Mouse (Mus musculus): Measurements from ENCODE around the gene Syt12. TPM values are rescaled to one million over a fixed set of nuclear protein-coding genes. Genes with fewer than 3 reads are reported as not detected.

The Syt12 gene
- total and polyA plus RNA-seq, 2 experiments from 2014 or later, result 9.0 to 54.5 TPM

DNA sequence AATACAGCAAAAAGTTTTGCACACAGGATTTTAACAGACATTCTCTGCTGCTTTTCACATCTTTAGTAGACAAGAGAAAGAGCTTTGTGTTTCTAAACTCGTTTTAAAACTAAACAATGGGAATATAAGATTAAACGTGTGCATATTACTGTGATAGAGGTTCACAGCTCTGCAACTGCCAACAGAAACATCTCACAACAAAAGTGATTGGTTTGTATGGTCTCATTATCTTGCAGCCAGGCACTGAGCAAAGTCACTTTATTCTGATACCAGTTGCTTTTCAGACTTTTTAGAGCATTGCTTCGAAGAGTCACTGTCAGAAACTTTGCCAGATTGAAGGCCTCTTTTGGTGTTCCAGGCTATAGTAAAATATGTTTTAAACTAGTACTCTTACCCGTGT is 78.3 kb downstream of the Syt12 start:
- no peak for ATAC-seq
- H3K27ac ChIP-seq, result no peak overlapping the region
- H3K4me1 ChIP-seq (ENCODE audit: insufficient read depth, low read length), result no peaks in the 10 kb centered on the region; the same call in 1 of the 2 replicates
- H3K27me3 ChIP-seq (ENCODE audit: insufficient read depth, low read length), result no peaks in the 10 kb centered on the region
- DNase-seq (ENCODE audit: low spot score), result no peak
- no peak for TF ChIP-seq CTCF (IDR thresholded peaks at IDR 0.05; ENCODE audit: low read depth)
- H3K9me3 ChIP-seq (ENCODE audit: low read length), result no peaks in the 10 kb centered on the region
- H3K4me3 ChIP-seq (ENCODE audit: low read length), result no peak overlapping the region
- WGBS, result 78% methylated on average over 4 of the region's 4 CpGs
- no peak overlapping the region; the same call in 1 of the 2 replicates for H3K9ac ChIP-seq (replicated peaks; ENCODE audit: low read length)
- no peaks in the 10 kb centered on the region for H3K36me3 ChIP-seq (ENCODE audit: insufficient read depth, low read length)
- peak overlapping the region; percentile 76; the same call in 1 of the 2 replicates for H3K4me2 ChIP-seq (ENCODE audit: low read depth, low read length)

DNA sequence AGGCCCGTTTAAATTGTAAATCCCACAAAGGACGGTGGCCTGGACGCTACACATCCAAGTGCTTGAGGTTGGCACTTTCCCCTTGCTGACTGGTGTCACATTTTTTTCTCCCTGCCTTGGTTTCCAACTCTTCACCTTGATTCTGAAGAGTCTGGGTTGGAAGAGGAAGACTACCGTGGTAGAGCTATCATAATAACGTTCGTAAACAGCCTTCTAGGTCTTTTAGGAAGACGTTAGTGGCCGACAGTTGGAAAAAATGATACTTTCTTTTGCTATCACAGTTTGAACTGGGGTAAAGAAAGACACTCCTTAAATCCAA is 78.7 kb downstream of the Syt12 start:
- Histone ChIP-seq H3K9me3 (ENCODE audit: low read length) (no peaks in the 10 kb centered on the region), H3K9ac (replicated peaks; ENCODE audit: low read length) (peak overlapping the region; percentile 76), H3K4me2 (ENCODE audit: low read depth, low read length) (peak overlapping the region; percentile 76), H3K4me1 (ENCODE audit: insufficient read depth, low read length) (no peaks in the 10 kb centered on the region; the same call in 1 of the 2 replicates), H3K4me3 (ENCODE audit: low read length) (peak overlapping the region; percentile 100), H3K36me3 (ENCODE audit: insufficient read depth, low read length) (no peaks in the 10 kb centered on the region), H3K27me3 (ENCODE audit: insufficient read depth, low read length) (no peaks in the 10 kb centered on the region), H3K27ac (peak overlapping the region; percentile 92; the same call in 1 of the 2 replicates)
- WGBS, result 30% methylated on average over 8 of the region's 8 CpGs
- ATAC-seq (no peak), DNase-seq (ENCODE audit: low spot score) (no peak)
- no peak for TF ChIP-seq CTCF (IDR thresholded peaks at IDR 0.05; ENCODE audit: low read depth)

DNA sequence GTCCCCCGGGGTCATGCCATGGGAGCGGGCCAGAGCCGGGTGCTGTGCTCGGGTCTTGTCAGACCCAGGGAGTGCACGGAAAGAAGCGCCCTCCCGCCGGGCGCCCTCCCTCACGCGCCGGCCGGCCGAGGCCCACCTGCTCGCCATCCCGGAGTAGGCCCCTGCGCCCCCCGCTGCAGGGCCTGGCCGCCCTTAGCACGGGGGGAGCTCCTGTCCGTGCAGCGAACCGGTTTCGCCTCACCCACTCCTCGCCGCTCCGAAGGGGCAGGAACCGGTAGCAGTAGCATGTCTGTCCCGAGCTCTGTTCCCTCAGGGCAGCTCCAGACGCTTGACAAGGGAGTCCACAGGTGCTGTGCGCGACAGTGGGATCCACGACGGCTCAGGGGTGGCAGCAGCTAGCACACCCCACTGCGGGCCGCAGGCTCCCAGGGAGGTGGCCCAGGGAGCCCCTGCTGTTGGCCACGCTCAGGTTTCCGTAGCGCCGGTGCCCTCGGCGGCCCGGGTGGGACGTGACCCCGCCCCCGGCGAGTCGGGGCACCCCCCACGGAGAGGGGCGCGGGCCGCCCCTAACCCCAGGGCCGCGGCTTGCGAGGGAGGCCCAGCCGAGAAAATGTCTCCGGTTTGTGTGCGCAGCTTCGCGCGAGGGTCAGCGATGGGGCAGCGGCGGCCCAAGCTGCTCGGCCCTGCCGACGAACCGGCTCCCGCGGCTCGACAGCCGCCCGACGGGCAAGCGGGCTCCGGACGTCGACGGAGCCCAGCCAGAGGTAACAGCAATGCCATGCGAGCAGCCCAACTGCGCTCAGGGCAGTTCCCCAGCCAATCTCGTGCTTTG is 79.2 kb downstream of the Syt12 start, which contains the start of gene Kdm2a:
Gene Kdm2a (minus strand): TSS at position 488 of the 832 bp plus-strand sequence.
- no peak for TF ChIP-seq CTCF (IDR thresholded peaks at IDR 0.05; ENCODE audit: low read depth)
- H3K27ac ChIP-seq, result peak within 1 kb of the TSS; percentile 92
- H3K36me3 ChIP-seq (ENCODE audit: insufficient read depth, low read length), result no peaks in the 10 kb centered on the region
- no peaks in the 10 kb centered on the region; the same call in 1 of the 2 replicates for H3K4me1 ChIP-seq (ENCODE audit: insufficient read depth, low read length)
- ATAC-seq (peak; percentile 41; the same call in 1 of the 2 replicates), DNase-seq (ENCODE audit: low spot score) (peak; percentile 52)
- no peaks in the 10 kb centered on the region for H3K9me3 ChIP-seq (ENCODE audit: low read length)
- H3K9ac ChIP-seq (replicated peaks; ENCODE audit: low read length), result peak within 1 kb of the TSS; percentile 76
- peak within 1 kb of the TSS; percentile 100 for H3K4me3 ChIP-seq (ENCODE audit: low read length)
- H3K4me2 ChIP-seq (ENCODE audit: low read depth, low read length), result peak within 1 kb of the TSS; percentile 76
- no peaks in the 10 kb centered on the region for H3K27me3 ChIP-seq (ENCODE audit: insufficient read depth, low read length)
- WGBS, result under 1% methylated on average over 77 of the region's 82 CpGs

DNA sequence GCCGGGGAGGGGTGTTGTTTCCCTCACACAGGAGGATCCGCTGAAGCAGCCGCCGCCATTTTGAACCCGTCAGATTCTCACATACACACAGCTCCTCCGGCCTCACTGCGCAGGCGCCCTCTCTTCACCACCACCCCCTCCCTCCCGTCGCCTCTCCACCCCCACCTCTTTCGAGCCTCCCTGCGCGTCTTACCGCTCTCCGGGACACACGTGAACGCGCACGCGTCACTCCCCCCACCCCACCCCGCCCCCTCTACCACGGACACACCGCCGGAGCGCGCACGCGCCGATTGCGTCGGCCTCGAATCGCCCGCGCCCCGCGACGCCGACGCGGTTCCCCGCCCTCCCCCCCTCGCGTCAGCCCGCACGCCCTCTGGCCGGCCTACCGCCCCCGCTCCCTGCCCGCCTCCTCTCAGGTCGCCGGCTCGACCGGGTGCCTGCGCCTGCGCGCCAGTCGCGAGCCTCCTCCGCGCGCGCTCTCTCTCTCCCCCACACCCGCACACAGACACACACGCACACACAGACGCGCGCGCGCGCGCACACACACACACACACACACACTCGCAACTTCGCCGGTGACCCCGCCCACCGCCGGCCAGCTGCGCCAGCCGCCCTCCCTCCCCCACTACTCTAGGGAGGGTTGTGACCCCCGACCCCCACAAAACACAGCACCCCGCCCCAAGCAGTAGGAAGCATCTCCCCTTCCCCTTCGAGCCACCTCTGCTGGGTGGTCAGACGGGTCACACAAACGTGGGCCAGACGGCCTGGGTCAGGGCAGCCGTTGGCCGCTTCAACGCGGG is 80.0 kb downstream of the Syt12 start:
- no peak for TF ChIP-seq CTCF (IDR thresholded peaks at IDR 0.05; ENCODE audit: low read depth)
- peak overlapping the region; percentile 99 for H3K9ac ChIP-seq (replicated peaks; ENCODE audit: low read length)
- H3K27ac ChIP-seq, result peak overlapping the region; percentile 94
- H3K4me3 ChIP-seq (ENCODE audit: low read length), result peak overlapping the region; percentile 100
- peak; percentile 96 for ATAC-seq
- no peaks in the 10 kb centered on the region for H3K27me3 ChIP-seq (ENCODE audit: insufficient read depth, low read length)
- 2% methylated on average over 48 of the region's 90 CpGs for whole genome bisulfite sequencing
- DNase-seq (ENCODE audit: low spot score), result peak; percentile 99
- no peaks in the 10 kb centered on the region for H3K36me3 ChIP-seq (ENCODE audit: insufficient read depth, low read length)
- H3K9me3 ChIP-seq (ENCODE audit: low read length), result no peaks in the 10 kb centered on the region
- peak overlapping the region; percentile 80 for H3K4me2 ChIP-seq (ENCODE audit: low read depth, low read length)
- no peaks in the 10 kb centered on the region; the same call in 1 of the 2 replicates for H3K4me1 ChIP-seq (ENCODE audit: insufficient read depth, low read length)

DNA sequence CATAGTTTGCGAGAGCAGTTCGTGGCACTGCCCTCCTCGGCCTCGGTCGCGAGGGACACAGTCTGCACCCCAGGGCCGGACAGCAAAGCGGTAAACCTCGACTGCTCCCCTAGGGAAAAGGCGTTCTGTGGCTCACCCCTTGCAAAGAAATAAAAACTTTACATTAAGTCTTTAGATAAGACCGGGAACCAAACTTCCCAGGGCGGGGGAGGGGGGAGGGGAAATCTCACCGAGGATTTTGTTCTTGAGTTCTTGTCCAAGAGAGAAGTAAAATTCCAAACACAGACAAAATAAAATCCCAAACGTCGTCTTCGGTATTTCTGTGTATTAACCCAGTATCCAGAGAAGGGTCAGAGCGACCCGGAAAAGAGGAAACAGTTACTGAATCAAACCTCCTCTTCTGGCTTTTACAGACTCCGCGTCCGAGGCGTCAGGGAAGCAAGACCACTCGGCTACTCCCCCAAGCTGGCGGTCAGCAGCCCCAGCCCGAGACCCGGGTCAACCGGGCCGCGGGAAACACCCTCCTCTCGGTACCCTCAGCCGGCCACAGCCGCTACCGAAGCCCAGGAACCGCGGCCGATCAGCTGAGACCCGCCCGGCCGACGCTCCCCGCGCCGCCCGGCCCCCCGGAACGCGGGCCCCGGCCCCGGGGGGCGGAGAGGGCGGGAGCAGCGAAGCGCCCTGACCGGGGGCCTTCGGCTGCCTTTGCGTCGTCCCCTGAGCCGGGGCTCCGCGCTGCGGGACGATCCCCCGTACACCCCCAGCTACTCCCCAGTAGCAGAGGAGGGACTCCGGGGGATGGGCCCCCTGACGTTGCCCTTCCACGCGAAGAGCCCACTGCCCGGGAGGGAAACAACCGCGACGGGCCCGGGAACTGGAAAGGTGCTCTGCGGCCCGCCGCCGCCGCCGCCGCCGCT is 80.9 kb downstream of the Syt12 start:
- no peaks in the 10 kb centered on the region; the same call in 1 of the 2 replicates for H3K4me1 ChIP-seq (ENCODE audit: insufficient read depth, low read length)
- H3K9ac ChIP-seq (replicated peaks; ENCODE audit: low read length), result peak overlapping the region; percentile 99
- no peak for TF ChIP-seq CTCF (IDR thresholded peaks at IDR 0.05; ENCODE audit: low read depth)
- no peaks in the 10 kb centered on the region for H3K9me3 ChIP-seq (ENCODE audit: low read length)
- WGBS, result under 1% methylated on average over 79 of the region's 80 CpGs
- ATAC-seq, result peak; percentile 16
- H3K4me3 ChIP-seq (ENCODE audit: low read length), result peak overlapping the region; percentile 100
- H3K4me2 ChIP-seq (ENCODE audit: low read depth, low read length), result peak overlapping the region; percentile 80
- H3K36me3 ChIP-seq (ENCODE audit: insufficient read depth, low read length), result no peaks in the 10 kb centered on the region
- no peaks in the 10 kb centered on the region for H3K27me3 ChIP-seq (ENCODE audit: insufficient read depth, low read length)
- DNase-seq (ENCODE audit: low spot score), result peak; percentile 34
- peak overlapping the region; percentile 94 for H3K27ac ChIP-seq

Other genes starting within 250 kb of the Syt12 start
- gene Pold4, start 245.5 kb downstream of the Syt12 start, total RNA-seq (2014; rRNA removed), result 28.1 and 28.7 TPM in 2 replicates
- 24.5 and 26.2 TPM in 2 replicates for gene Pold4, start 245.5 kb downstream of the Syt12 start, polyA plus RNA-seq (2015; fragmentation: Nextera tagmentation; extraction: Ambion mirVana)
- gene Ssh3, start 208.3 kb downstream of the Syt12 start, total RNA-seq (2014; rRNA removed), result 64.6 and 69.6 TPM in 2 replicates
- gene Ssh3, start 208.3 kb downstream of the Syt12 start, polyA plus RNA-seq (2015; fragmentation: Nextera tagmentation; extraction: Ambion mirVana), result 18.9 and 21.8 TPM in 2 replicates
- gene Ankrd13d, start 194.3 kb downstream of the Syt12 start, total RNA-seq (2014; rRNA removed), result 97.2 and 121 TPM in 2 replicates
- gene Ankrd13d, start 194.3 kb downstream of the Syt12 start, polyA plus RNA-seq (2015; fragmentation: Nextera tagmentation; extraction: Ambion mirVana), result 70.9 and 71.5 TPM in 2 replicates
- gene Grk2, start 171.2 kb downstream of the Syt12 start, total RNA-seq (2014; rRNA removed), result 138 and 142 TPM in 2 replicates
- 25.8 and 26.2 TPM in 2 replicates for gene Grk2, start 171.2 kb downstream of the Syt12 start, polyA plus RNA-seq (2015; fragmentation: Nextera tagmentation; extraction: Ambion mirVana)
- 67.5 and 73.7 TPM in 2 replicates for gene Kdm2a, start 79.2 kb downstream of the Syt12 start, total RNA-seq (2014; rRNA removed)
- gene Kdm2a, start 79.2 kb downstream of the Syt12 start, polyA plus RNA-seq (2015; fragmentation: Nextera tagmentation; extraction: Ambion mirVana), result 18.0 and 19.8 TPM in 2 replicates
- gene Rhod, start 38.0 kb downstream of the Syt12 start, total RNA-seq (2014; rRNA removed), result 3.5 and 7.2 TPM in 2 replicates
- 5.2 and 5.7 TPM in 2 replicates for gene Rhod, start 38.0 kb downstream of the Syt12 start, polyA plus RNA-seq (2015; fragmentation: Nextera tagmentation; extraction: Ambion mirVana)
- not detected in 2 replicates for gene 2010003K11Rik, start 21.1 kb upstream of the Syt12 start, total RNA-seq (2014; rRNA removed)
- 0.13 TPM in 1 of 2 replicates, not detected in the other for gene 2010003K11Rik, start 21.1 kb upstream of the Syt12 start, polyA plus RNA-seq (2015; fragmentation: Nextera tagmentation; extraction: Ambion mirVana)
- 82.6 and 84.0 TPM in 2 replicates for gene Pcx, start 33.0 kb upstream of the Syt12 start, total RNA-seq (2014; rRNA removed)
- 50.5 and 53.6 TPM in 2 replicates for gene Pcx, start 33.0 kb upstream of the Syt12 start, polyA plus RNA-seq (2015; fragmentation: Nextera tagmentation; extraction: Ambion mirVana)
- 172 and 178 TPM in 2 replicates for gene Lrfn4, start 138.2 kb upstream of the Syt12 start, total RNA-seq (2014; rRNA removed)
- 14.1 and 15.6 TPM in 2 replicates for gene Lrfn4, start 138.2 kb upstream of the Syt12 start, polyA plus RNA-seq (2015; fragmentation: Nextera tagmentation; extraction: Ambion mirVana)
- gene Rce1, start 148.2 kb upstream of the Syt12 start, total RNA-seq (2014; rRNA removed), result 59.6 and 77.1 TPM in 2 replicates
- gene Rce1, start 148.2 kb upstream of the Syt12 start, polyA plus RNA-seq (2015; fragmentation: Nextera tagmentation; extraction: Ambion mirVana), result 47.6 and 48.9 TPM in 2 replicates
- gene Gm960, start 221.2 kb upstream of the Syt12 start, total RNA-seq (2014; rRNA removed), result 1.3 and 4.2 TPM in 2 replicates
- gene Gm960, start 221.2 kb upstream of the Syt12 start, polyA plus RNA-seq (2015; fragmentation: Nextera tagmentation; extraction: Ambion mirVana), result 5.2 and 5.5 TPM in 2 replicates
- gene Sptbn2, start 233.7 kb upstream of the Syt12 start, total RNA-seq (2014; rRNA removed), result 143 and 164 TPM in 2 replicates
- gene Sptbn2, start 233.7 kb upstream of the Syt12 start, polyA plus RNA-seq (2015; fragmentation: Nextera tagmentation; extraction: Ambion mirVana), result 17.9 TPM in 2 replicates

Data from hindbrain, postnatal 0 days (tissue).